Mouse (Mus musculus) testis, adult 2 months (tissue): ENCODE measurements around the gene Ppat. TPM values are rescaled to one million over a fixed set of nuclear protein-coding genes. Genes with fewer than 3 reads are reported as not detected.

Experiments
- H3K27ac ChIP-seq: fragments of 200-500 bp; 2 replicates; pipeline ENCODE4 v1.5.1; 2012; ENCODE audit warnings: low read depth, low read length; ENCODE audit not compliant: control insufficient read depth, insufficient read depth
- H3K27me3 ChIP-seq: fragments of 200-500 bp; 2 replicates; pipeline ENCODE4 v1.6.1; 2012; ENCODE audit warnings: mild to moderate bottlenecking, low read length, moderate library complexity; ENCODE audit not compliant: control insufficient read depth, insufficient read depth
- H3K36me3 ChIP-seq: fragments of 200-500 bp; 2 replicates; pipeline ENCODE4 v1.6.1; 2012; ENCODE audit warnings: mild to moderate bottlenecking, low read length; ENCODE audit not compliant: control insufficient read depth, insufficient read depth
- H3K4me1 ChIP-seq: fragments of 200-500 bp; 2 replicates; pipeline ENCODE4 v1.6.1; 2012; ENCODE audit warnings: low read length; ENCODE audit not compliant: control insufficient read depth, insufficient read depth
- H3K4me3 ChIP-seq: fragments of 200-500 bp; 2 replicates; pipeline ENCODE4 v1.5.1; 2012; ENCODE audit warnings: low read depth, mild to moderate bottlenecking, low read length, moderate library complexity, mixed read lengths; ENCODE audit not compliant: control insufficient read depth
- CTCF ChIP-seq: fragments of 200-500 bp; IDR thresholded peaks from 2 replicates; pipeline ENCODE4 v1.5.1; 2012; ENCODE audit warnings: low read depth, mild to moderate bottlenecking, inconsistent platforms, low read length, moderate library complexity; ENCODE audit not compliant: control insufficient read depth, insufficient read depth, insufficient replicate concordance
- POLR2A ChIP-seq: fragments of 200-500 bp; IDR thresholded peaks from 2 replicates; pipeline ENCODE4 v1.6.1; 2012; ENCODE audit warnings: low read depth, mild to moderate bottlenecking, inconsistent platforms, low read length, moderate library complexity; ENCODE audit not compliant: control insufficient read depth
- polyA plus RNA-seq: library from polyadenylated mRNA; depleted of rRNA; stranded (reverse); fragments of >200 nt; gene quantifications from 2 replicates; pipeline ENCODE4 v1.2.3, GENCODE M21; 2012

Ppat gene
- polyA plus RNA-seq, 1 experiment: 4.0 TPM

DNA sequence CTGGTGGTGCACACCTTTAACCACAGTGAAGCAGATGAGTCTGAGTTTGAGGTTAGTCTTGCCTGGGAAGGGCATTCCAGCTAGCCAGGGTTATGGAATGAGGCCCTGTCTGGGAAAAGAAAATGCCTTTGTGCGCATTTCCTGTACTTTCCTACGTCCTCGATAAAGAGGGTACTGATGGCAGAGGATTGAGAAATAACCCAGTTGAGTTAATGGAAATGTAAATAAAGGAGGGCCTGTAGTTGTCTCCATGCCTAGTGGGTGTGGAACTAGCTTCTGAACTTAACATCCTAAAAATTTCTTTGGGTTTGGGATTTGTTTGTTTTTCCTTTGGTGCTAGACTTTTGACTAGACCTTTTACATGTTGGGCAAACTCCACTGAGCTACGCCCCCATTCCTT lies 4.1 kb upstream of the Ppat start:
- Histone ChIP-seq H3K27me3 (no peaks in the 10 kb centered on the region), H3K27ac (no peak overlapping the region), H3K36me3 (no peaks in the 10 kb centered on the region), H3K4me3 (no peak overlapping the region), H3K4me1 (peaks cover 7% of the 10 kb centered on the region)
- TF ChIP-seq CTCF: no peak
- TF ChIP-seq POLR2A: no peak

DNA sequence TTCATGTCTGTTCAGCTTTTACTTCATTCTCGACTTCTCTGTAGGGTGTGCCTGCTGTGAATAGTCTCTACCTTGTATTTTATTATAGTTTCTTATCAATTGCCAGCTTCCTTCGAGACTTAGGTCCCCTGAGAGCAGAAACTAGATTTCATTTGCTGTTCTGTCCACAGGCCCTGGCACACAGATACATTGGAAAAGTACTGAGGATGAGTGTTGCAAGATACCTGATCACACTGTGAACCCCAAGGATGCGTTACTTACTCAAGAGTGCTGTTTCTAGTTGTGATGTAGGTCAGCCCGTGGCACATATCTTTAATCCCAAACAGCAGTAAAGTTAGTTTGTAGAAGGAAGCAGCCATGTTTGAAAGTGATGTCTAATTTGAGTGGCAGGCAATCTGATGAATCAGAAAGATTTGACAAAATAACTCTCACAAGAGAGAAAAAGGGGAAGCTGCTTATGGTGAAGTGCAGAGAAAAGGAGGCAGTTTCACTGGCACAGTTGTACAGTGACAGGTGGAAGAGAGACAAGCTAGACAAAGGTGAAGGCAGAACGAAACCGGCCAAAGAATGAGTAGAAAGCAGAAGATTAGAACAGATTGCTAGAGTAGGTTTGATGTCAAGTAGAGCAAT lies 3.0 kb upstream of the Ppat start:
- Histone ChIP-seq H3K27ac (no peak overlapping the region), H3K4me3 (no peak overlapping the region), H3K4me1 (peaks cover 10% of the 10 kb centered on the region), H3K27me3 (no peaks in the 10 kb centered on the region), H3K36me3 (no peaks in the 10 kb centered on the region)
- no peak for TF ChIP-seq POLR2A
- TF ChIP-seq CTCF: no peak

DNA sequence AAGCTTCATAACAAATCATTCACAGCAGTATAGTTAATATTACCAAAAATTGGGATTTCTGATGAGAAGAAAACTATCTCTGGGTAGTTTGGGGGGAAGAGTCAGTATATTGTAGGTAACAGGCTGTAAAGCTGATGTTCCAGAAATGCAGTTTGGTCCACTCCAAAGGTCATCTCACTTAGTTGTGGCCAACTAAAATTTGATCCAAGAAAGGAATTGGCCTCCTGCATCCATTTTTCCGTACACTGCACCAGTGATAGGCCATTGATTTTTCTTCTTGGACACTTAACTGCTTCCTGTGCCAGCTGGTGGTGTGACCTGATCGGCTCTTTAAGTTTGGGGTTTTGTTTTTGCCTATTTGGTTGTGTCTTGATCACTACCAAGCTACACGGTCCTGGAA lies 2.4 kb upstream of the Ppat start:
- H3K4me3 ChIP-seq: no peak overlapping the region
- TF ChIP-seq CTCF (no peak), POLR2A (no peak)
- no peaks in the 10 kb centered on the region for H3K27me3 ChIP-seq
- H3K36me3 ChIP-seq: no peaks in the 10 kb centered on the region
- peaks cover 10% of the 10 kb centered on the region for H3K4me1 ChIP-seq
- H3K27ac ChIP-seq: no peak overlapping the region

DNA sequence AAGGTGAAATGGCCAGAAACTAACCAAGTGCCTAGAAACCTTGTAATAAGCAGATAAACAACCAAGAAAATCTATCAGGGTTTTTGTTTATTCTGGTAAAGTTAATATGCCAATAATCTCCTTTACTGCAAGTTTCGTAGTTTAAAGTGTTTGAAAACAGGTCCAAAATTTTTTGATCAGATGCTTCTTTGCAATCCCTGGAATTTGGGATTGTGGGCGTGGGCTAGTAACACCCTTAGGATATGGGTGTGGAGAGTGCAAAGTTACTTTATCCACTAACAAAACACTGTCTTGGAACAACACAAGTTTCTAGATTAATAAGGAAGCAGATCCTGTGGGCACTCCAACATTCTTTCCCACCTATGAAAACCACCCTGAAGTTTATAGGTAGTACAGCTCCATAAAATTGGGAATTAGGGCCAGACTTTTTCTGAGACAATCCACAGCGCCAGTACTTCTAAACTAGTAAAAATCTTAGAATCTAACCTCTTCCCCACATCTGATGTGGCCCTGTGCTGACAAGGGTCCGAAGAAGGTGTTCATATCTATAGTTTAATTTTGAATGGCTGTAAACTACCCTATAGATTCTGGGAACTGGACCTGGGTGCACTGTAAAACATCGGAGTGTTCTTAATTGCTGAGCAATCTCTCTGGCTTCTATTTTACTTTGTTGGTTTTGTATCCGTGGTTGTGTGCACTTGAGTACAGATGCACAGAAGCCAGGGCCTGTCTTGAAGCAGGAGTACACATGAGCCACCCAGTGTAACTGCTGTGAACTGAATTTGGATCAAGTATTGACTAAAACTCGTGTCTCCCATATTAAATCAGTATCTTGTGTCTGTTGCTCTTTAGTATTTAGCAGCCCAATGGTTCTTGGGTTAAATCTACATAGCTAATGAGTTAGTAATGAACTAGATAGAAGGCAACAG lies 998 bp upstream of the Ppat start:
- Histone ChIP-seq H3K36me3 (no peaks in the 10 kb centered on the region), H3K4me1 (peaks cover 10% of the 10 kb centered on the region), H3K4me3 (peak overlapping the region; percentile 97), H3K27ac (peak overlapping the region; percentile 94), H3K27me3 (no peaks in the 10 kb centered on the region)
- no peak for TF ChIP-seq CTCF
- no peak for TF ChIP-seq POLR2A

DNA sequence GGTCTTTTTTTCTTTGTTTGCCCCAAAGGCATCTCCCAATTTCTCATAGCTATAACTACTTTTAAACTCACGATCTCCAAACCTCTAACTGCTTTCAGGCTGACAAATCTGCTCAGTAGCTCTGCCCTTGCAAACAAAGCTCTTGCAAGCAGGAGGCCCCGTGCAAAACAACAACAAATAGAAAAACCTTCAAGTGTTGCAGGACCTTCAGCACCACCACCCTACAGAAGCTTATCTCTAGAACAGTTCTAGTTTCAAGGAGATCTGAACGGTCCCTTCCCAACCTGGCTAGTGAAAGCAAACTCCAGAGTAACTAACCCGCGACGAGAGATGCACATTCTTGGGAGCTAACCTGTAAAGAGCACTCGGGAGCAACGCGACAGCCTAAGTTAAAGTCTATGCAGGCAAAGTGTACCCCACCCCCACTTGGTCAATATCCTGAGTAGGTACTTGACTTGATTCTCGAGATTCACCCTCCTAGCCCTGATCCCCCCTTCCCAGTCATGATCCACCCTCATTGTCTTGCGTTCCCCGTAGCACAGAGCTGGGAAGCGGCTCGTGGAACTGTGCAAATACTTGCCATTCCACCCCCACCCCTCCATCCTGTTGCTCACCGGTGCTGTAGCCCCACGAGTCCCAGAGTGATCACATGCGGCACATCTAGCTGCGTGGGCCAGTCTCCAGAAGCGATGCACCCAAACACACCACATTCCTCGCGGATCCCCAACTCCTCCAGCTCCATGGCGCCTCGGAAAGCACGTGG lies 854 bp downstream of the Ppat start:
- Histone ChIP-seq H3K4me1 (peaks cover 10% of the 10 kb centered on the region), H3K4me3 (peak overlapping the region; percentile 97), H3K27me3 (no peaks in the 10 kb centered on the region), H3K36me3 (no peaks in the 10 kb centered on the region), H3K27ac (peak overlapping the region; percentile 78)
- TF ChIP-seq POLR2A (no peak), CTCF (no peak)

DNA sequence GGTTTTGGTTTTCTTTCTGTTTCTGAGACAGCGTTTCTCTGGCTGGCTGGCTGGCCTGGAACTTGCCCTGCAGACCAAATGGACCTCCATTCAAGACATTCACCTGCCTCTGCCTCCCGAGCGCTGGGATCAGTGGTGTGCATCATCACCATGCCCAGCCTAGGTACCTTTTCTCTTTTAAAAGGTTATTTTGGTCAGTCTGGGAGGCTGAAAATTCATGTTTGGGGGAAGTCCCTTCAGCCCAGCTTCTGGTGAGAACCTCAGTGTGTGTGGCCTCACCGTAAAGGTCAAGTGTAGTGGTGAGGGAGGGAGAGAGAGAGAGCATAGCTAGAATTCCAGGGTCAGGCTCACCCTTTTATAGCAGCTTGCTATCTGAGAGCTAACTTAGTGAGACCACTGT lies 3.6 kb downstream of the Ppat start:
- TF ChIP-seq CTCF (no peak), POLR2A (no peak)
- Histone ChIP-seq H3K27me3 (no peaks in the 10 kb centered on the region), H3K4me1 (peaks cover 10% of the 10 kb centered on the region), H3K4me3 (no peak overlapping the region), H3K27ac (no peak overlapping the region), H3K36me3 (no peaks in the 10 kb centered on the region)

DNA sequence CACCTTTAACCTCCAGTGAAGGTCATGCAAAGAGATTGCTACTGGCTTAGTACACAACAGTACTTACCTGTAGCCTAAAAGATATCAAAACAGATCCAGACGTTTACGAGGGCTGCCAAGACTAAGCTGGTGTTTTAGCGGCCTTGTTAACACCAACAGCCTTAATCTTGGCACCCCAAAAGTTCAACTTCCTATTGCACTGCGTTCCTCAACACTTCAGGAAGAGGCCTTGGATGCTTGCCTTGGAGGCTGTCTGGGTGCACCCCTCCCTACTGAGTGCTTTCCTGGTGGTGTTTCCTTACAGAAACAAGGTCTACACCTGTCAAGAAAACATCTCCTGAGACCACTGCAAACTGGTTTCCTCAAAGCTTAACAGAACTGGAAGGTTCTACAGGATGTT lies 4.2 kb downstream of the Ppat start:
- H3K36me3 ChIP-seq: no peaks in the 10 kb centered on the region
- TF ChIP-seq CTCF (no peak), POLR2A (no peak)
- H3K4me3 ChIP-seq: no peak overlapping the region
- H3K27ac ChIP-seq: no peak overlapping the region
- H3K4me1 ChIP-seq: peaks cover 10% of the 10 kb centered on the region
- no peaks in the 10 kb centered on the region for H3K27me3 ChIP-seq
